Mouse (Mus musculus): ENCODE measurements at regions not wholly inside any gene's neighbourhood (a gene's known extent, or its start where the extent isn't known, plus 50 kb on each side); places are given as distances from the start of the nearest gene placed in this dataset.

GRCm38 (mm10) chr16:87248501-87249030 lies 105.4 kb upstream of the N6amt1 start:
- no peak for TF ChIP-seq CTCF (IDR thresholded peaks at IDR 0.05; ENCODE audit: extremely low read depth, insufficient read length, insufficient replicate concordance, low read depth, low read length)
- TF ChIP-seq POLR2A (IDR thresholded peaks at IDR 0.05; ENCODE audit: low read depth, low read length) = no peak
